Mouse (Mus musculus) frontal cortex, postnatal 10 days (tissue): ENCODE measurements around the gene Nhlh1.
A peak's percentile ranks its signal among the peaks of the same experiment; 100 is the strongest.

ENCODE experiments used
- DNase-seq, 2 experiments: peaks; one replicate each; pipeline ENCODE4 v3.0.0; 2022; ENCODE audit warnings: low spot score in 2 of 2, mixed read lengths in 1 of 2

Nhlh1 gene

DNA sequence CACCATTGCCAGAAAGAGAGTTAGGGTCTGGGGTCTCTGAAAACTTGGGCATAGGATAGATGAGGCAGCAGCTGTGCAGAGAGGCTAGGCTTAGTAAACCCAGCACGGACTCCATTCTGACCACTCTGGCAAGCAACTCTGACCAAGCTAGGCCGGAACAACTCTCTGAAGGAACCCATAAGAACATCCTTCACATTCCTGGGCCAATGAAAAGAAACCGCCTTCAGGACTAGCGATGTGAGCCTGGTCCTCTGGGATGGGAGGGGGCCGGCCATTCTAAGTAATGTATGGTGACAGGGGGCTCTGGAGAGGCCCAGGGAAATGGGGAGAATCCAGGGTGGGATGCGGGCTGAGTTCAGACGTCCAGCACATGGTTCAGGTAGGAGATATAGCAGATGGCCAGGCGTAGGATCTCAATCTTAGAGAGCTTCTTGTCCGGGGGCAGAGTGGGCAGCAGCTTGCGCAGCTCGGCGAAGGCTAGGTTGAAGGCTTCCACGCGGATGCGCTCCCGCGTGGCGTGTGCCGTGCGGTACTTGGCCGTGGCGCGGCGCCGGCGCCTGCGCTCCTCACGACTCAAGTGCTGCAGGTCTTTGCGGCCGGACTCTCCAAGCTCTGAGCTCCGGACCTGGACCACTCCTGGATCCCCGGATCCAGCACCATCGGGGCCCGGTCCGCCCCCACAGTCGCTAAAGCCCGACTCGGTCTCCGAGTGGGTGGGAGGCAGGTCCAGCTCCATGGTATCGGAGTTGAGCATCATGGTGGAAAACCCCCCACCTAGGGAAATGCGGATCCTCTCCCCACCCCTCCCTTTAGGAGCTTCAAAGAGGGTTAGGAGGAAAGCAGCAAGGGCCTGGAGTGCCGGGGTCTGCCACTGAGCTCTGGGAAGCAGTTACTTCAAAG, 3.6 kb downstream of the Nhlh1 start:
- no peak for DNase-seq

DNA sequence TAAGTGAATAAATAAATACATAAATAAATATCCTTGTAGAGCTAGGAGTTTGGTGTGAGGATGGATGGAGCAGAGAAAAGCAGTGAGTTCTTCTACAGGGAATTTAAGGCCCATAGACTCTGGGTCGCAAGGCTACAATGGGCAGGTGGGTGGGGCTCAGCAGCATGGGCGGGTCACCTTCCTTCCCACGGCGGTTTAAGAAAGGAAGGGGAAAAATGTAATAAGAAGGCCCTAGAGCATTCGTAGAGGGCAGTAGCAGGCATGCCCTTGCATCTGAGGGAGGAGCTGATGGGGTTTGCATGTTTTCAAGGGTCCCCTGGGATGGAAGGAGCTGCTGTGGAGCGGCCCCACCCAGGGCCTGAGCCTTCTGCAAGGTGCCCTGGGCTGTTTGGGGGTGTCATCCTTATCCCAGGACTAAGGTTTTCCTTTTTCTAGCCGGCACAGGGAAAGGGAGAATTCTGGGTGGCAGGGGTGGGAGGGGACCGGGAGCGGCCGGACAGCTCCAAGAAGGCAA, 4.5 kb downstream of the Nhlh1 start:
- no peak for DNase-seq

DNA sequence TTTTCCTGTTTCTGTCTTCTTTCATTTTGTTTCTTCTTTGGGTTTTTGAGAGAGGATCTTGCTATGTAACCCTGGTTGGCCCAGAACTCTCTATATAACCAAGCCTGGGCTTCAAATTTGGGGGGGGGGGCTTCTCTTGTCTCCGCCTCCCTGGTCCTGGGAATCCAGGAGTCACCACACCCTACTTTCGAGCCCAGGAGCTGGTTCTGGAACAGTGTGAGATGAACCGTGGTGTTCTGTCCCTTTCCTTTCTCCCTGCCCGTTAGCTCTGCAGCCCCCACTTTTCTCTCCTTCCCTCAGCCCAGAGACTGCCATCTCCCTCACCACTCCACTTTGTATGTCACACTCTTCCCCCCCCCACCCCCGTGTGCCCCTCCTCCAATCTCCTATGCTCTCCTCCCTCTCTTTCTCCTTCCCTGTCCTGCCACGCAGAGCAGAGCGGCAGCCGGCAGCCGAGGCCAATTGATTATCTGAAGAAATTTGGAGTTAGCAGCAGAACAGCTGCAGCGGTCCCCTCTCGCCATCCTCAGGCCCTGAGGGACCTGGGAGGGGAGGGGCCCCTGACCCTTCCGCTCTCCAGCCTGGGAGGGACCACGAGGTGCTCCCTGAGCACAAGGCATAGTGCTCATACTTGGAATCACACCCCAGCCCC, 8.1 kb downstream of the Nhlh1 start:
- no peak for DNase-seq

DNA sequence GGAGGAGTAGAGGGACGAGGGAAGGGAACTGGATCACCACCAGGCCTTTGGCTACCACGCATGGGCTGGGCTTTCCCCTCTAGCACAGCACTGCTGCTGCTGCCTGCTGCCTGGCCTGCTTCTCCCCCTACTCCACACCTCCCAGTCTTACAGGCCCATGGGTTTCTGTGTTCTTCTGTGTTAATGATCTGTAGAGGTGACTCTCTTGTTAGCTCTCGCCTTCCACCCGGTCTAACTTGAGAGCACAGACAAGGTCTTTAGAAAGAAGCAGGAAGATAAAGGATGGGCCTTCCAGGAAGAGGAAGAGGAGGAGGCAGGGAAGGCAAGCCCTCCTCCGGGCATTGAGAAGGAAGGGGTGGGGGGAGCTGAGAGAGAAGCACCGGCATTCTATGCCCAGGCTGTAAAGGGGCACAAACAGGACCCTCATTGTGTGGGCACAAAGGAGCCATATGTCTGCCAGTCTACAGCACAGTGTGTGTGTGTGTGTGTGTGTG, 9.1 kb downstream of the Nhlh1 start:
- DNase-seq, result no peak

DNA sequence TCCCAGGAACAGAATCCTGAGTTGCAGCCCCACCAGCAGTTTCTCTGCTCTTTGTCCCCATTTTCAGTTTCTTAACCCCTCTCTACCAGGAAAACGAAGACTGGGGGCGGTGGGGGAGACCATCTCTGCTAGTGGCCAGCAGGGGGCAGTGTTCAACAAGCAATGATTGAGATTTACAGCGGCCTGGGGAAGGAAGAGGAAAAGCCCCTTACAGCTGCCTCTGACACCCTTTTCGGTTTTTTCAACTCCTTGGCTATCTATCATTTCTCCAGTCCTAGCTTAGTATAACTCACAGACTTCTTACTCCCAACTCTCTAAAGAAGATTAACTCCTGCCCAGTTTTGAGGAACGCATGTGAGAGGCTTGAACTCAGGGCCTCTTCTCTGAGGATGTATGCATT, 10.4 kb downstream of the Nhlh1 start:
- DNase-seq, result peak in 1 of 2 experiments; percentile 63

DNA sequence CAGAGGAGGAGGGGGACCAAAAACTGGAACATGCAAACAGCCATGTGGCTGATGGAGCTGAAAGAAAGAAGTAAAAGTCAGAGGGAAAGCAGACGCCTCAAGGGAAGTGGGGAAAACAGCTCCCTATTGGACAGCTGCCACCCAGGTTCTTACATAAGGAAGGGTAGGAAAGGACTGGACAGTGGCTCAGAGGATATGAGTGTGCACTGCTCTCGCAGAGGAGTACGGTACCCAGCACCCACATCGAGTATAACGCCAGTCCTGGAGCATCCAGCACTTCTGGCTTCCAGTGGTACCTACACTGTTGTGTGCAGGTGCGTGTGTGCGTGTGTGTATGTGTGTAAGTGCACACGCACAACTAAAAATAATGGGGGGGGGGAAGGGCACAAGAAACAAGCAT, 11.0 kb downstream of the Nhlh1 start:
- no peak for DNase-seq

DNA sequence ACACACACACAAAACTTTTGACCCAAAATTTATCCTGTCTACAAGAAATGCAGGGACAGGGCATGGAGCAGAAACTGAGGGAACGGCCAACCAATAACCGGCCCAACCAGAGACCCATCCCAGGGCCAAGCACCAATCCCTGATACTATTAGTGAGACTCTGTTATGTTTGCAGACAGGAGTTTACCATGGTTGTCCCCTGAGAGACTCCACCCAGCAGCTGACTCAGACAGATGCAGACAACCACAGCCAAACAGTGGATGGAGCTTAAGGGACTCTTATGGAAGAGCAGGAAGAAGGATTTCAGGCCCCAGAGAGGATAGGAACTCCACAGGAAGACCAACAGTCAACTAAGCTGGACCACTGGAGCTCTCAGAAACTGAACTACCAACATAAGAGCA, 27.5 kb downstream of the Nhlh1 start:
- no peak for DNase-seq

DNA sequence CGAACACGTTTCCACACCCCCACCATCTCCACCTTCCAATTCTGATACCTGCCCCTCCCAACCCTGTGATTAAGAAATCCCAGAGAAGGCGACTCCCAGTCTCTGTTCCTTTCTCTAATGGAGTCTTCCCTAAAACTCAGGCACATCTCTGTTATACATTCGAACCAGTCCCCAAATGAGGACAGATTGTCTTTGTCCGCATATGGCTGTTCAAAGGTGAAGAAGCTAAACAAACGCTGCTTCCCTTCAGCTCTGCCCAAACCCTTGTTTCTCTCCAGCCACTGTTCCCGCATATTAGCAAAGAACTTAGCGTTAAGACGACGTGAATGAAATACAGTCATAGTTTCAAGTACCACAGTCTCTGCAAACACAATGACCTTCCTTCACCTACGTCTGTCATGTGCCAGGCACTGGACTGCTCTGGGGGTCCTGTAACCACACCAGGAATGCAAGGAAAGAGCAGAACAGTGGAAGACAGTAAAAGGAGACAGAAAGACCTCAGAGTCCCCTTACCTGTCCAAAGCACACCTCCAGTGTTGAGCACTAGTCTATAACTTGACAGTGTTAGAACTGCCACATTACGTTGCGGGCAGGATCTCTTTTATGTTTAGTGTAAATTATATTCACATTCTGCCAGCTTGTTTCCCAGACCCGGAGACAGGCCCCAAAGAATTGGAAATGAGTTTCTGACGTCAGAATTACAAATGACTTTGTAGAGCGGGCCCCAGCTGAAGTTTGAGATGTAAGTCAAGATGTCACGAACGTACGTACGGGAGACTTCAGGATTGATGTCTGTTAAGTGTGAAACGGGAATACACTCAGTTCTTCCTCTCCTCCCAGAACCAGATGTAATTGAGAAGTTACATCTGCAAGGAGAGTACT, 28.7 kb downstream of the Nhlh1 start, which contains the start of gene Vangl2:
Vangl2 (minus strand) TSS at position 51 of the 882 bp plus-strand sequence.
- no peak for DNase-seq

DNA sequence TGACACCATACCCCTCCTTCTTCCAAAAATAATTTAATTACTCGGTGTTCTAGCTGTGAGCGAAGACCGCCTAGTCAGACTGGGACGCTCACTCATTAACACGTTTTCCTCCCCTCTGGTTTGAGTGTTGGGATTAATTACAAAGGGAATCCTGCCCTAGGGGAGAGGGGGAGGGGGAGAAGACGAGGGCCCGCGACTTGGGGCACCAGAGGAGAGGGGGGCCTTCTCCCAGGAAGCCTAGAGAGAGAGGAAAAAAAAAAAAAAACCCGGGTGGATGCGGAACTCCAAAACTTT, 29.6 kb downstream of the Nhlh1 start:
- DNase-seq, result no peak

DNA sequence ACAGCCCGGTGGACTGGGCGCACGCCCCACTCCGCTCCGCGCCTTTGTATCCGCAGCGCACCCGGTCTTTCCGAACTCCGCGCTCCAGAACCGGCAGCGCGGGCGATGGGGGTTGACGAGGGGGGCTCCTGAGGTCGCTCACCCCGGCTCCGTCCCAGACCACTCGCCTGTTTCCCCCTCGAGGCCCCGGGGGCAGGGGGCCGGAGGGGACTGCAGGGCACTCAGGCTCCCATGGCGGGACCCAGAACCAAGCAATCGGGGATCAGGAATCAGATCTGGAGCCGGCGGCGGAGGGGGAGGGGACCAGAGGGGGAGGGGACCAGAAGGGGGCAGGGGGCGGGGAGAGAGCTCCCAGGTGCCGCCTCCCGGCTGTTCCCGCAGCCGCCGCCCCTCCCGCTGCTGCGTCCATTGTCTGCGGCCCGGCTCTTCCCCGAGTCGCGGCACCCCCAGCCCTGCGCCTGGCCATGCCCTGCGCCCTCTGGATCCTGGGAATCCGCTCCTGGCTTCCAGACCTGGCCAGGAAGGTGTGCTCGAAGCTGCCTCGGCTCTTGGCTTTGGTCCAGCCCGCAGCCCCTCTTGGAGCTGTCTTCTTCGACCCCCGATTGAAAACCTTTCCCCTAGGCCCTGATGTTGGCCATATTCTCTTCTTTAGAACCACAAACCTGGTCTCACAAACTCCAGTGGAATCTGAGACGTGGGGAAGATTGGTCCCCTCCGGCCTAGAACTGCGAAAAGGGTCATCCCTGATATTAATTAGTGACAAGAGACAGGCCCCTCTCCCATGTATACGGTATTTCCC, 30.2 kb downstream of the Nhlh1 start:
- DNase-seq, result peak; percentile 72 to 84

DNA sequence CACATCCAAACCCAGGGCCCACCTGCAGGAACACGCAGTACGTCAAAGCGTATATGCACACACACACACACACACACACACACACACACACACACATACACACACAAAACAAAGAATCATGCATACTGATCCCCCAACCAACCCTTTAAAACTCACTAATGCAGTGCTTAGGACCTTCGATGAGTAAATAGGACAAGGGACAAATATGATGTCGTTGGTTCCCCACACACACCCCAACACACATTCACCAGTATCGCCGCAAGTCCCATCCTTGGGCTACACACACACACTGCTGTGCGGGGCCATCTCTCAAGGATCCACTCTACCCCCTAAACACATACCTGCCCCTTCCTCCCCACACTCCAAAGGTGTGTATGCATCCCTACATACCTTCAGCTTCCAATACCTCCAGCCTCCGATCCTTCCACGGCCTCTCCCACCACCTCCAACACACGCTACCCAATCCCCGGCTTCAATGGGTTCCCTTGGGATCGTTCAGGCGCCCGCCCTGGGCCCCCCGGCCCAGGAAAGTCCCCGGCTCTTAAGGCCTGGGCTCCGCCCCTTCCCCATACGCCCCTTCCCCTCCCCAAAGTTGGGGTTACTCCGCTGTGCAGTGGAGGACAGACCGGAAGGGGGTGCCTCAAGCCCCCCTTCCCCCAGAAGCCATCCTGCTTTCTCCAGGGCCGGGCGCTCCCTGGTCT, 31.0 kb downstream of the Nhlh1 start:
- no peak for DNase-seq

DNA sequence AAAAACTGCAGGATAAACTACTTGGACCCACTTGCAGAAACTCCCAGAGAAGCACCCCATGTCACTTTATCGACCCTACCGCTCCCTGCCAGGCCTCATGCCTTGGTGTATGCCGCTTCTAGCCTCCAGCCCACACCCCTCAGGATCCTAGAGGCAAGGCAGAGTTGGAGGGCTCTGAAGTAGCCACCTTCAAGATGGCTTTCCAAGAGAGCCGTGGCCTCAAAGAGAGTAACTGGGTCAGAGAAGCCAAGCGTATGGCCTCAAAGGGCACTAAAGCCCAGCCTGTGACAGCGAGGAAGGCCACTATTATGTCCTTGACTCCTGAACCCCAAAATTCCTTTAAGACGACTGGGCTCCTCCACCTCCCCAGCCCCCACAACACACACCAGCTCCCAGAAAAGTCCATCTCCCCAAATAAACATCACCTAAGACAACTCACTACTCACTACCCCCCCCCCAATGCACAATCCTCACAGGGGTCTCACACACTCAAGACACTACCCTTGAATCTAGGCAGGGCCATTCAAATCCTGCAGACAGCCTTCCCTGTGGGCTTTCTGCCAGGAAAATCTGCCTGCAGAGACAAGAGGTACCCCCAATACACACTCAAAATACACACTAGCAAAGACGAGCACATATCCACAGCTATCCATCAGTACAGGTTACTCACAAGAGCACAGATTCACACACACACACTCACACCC, 32.0 kb downstream of the Nhlh1 start:
- no peak for DNase-seq

DNA sequence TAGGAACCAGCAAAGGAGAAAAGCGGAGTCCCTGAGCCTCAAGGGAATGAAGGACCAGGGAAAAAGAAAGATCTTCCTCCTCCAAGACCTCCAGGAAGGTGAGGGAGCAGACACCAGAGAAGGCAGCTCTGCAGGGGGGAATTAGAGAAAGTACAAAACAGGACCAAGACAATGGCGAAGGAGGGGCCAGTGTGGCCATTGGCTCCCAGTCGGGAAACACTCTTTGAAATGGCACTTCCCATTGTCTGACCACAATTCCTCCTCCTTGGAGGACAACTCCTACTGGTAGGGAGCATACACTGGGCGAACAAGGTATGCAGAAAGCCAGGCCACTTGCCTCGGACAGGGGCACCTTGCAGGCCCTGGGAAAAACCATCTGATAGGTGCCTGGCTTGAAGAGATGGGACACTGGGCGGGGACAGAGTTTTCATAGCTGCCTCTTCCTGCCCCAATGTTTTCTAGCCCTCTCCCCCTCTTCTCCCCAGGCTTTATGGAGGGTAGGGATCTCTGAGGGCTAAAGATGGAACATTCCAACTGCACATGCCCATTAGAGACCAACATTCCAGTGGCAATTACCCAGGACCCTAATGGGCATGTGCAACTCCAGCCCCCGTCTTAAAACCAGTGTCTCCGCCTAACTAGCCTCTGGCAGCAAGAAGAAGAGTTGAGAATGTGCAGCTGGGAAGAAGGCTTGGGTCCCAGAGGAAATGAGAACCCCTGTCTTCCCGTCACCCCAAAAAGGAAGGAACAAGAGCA, 33.1 kb downstream of the Nhlh1 start:
- DNase-seq, result no peak

DNA sequence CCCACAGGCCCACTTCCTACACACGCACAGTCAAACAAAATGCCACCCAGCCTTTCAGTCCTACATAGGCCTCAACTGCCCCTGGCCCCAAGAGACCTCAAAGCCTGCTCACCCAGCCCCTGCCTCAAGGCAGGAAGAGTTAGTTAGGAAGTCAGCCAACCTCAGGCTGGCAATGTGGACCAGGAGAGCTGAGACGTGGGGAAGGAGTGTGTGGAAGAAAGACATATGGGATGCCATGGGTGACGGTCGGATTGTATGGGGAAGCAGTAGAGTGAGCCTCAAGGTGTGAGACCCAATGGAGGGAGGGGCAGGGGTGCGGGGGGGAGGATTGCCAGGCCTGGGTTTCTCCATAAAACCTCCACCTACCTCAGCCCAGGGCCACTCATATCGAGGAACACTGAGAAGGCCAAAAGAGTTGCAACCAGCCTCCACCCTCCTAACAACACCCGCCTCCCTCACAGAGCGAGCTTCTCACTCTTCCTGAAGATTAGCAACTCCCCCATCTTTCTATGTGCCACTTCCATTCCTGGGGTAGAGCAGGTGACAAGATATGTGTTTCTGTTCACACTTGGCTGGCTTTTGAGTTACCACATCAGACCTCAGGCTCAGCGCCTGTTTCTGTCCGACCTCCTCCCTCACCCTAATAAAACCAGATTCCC, 37.4 kb downstream of the Nhlh1 start:
- DNase-seq, result no peak

DNA sequence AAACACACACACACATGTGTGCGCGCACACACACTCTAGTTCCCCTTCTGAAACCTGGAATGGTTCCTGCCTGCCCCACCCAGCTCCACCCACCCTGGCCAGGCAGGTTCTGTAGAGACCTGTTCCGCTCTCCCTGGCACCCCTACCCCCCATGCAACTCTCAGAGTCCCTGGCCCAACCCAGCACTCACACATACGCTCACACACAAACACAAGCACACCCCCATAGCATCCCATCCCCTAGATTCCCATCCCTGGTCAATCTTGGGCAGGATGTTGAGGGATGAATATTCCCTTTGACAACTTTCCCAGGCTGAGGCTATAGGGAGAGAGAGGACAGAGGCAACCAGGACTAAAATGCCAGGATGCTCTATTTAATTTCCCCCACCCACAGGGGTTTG, 38.0 kb downstream of the Nhlh1 start:
- no peak for DNase-seq

DNA sequence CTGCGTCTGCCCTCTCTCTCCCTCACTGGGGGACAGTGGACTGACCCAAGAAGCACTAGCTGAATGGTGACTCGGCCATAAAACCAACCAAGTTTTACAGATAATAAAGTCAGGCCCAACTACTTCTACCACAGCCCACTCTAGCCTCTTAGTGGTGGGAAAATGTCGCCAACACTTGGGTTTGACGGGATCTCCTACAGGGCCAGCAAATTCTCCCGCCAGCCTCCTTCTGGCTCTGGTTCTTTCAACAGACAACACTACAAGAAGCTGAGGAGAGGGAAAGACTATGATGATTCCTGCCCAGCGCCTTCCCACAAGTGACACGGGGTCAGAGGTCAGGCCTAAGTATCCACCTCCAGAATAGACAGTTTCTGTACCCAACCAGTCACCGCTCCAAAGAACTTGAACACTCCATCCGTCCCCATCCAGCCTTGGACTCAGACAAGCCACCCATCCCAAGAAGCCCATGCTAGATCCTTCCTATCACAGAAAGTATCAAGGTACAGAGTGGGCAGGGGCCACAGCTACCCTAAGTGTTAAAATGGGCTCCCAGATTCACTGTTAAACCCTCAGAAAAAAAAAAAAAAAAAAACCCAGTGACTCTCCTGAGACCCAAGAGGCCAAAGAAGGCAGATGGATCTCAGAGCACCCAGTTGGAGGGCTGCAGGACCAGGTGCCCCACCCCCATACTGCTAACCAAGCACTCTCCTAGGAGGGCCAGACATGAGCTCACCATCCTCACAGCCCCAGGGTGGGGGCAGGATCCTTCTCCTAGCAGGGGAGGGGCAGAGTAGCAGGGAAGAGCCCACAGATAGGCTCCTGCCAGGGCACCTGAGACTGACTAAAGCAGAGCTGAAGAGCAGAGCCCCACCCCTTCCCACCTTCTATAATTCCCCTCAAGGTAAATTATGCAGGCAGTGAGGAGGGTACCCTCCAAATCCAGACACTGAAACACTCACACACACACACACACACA, 38.7 kb downstream of the Nhlh1 start:
- no peak for DNase-seq

DNA sequence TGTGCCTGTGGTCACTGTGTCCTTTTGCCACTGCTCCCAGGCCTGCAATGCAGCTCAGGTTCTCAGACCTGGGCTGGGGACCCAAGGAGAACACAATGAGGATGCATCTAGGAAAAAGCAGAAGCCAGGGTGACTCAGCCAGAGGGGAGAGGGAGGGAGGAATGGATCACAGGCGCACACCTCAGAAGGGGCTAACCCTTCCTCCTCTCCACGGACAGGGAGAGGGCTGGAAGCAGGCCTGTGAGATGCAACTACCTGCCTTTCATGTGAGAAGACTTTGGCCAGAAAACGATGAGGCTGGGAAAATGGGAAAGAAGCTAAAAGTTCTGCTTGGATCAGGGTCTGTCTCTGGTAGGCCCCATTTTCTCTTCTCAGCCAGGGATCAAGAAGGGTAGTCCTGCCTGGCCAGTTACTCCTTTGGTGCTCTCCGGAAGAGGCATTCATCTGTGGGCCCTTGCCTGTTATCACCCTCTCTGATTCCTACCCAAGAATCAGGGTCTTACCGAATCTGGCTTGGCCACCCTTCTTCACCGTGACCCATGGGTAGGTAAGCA, 39.8 kb downstream of the Nhlh1 start:
- peak in 1 of 2 experiments; percentile 8 for DNase-seq
